ENCODE assay signal across 23 mouse cellular contexts in genomic region chr12:76278209-76278608, GRCm38 (mm10). TPM values are rescaled to one million over a fixed set of nuclear protein-coding genes. Genes with fewer than 3 reads are reported as not detected.
"Had no signal": no experiment of that assay in that cellular context is flagged by ENCODE, and none has a peak within 500 bp of the region (broad histone marks: within the 10 kb centered on the region; RNA-seq: fewer than 3 reads in every experiment).

No protein-coding gene starts in this region.

- H3K9me3 ChIP-seq: limb, embryonic 10.5 days; limb, embryonic 13.5 days; liver, embryonic 12.5 days; liver, embryonic 15.5 days; midbrain, embryonic 12.5 days; midbrain, embryonic 15.5 days; neural tube, embryonic 12.5 days; neural tube, embryonic 15.5 days had no signal

- H3K4me3 ChIP-seq: limb, embryonic 10.5 days; limb, embryonic 13.5 days; liver, embryonic 12.5 days; liver, embryonic 15.5 days; midbrain, embryonic 12.5 days; midbrain, embryonic 15.5 days; neural tube, embryonic 12.5 days; neural tube, embryonic 15.5 days had no signal

- H3K4me2 ChIP-seq: limb, embryonic 13.5 days; liver, embryonic 12.5 days; liver, embryonic 15.5 days; midbrain, embryonic 12.5 days; midbrain, embryonic 15.5 days; neural tube, embryonic 12.5 days; neural tube, embryonic 15.5 days had no signal

- H3K27me3 ChIP-seq: limb, embryonic 13.5 days; liver, embryonic 12.5 days; liver, embryonic 15.5 days; midbrain, embryonic 12.5 days; midbrain, embryonic 15.5 days; neural tube, embryonic 12.5 days; neural tube, embryonic 15.5 days had no signal

- H3K4me1 ChIP-seq: limb, embryonic 10.5 days; liver, embryonic 12.5 days; midbrain, embryonic 15.5 days; neural tube, embryonic 12.5 days had no signal

- DNase-seq: kidney, adult 18-20 months; kidney, adult 9 months; kidney, postnatal 14 days; kidney, postnatal 4 days; liver; lung, adult 18-20 months; lung, postnatal 4 days; right cerebral cortex, adult 18-20 months; right cerebral cortex, postnatal 14 days; right cerebral cortex, postnatal 4 days; thymus, postnatal 25 days had no signal

- H3K27ac ChIP-seq: limb, embryonic 10.5 days; limb, embryonic 13.5 days; liver, embryonic 12.5 days; liver, embryonic 15.5 days; midbrain, embryonic 12.5 days; midbrain, embryonic 15.5 days; neural tube, embryonic 12.5 days; neural tube, embryonic 15.5 days had no signal

- H3K9ac ChIP-seq: limb, embryonic 13.5 days; liver, embryonic 12.5 days; liver, embryonic 15.5 days; midbrain, embryonic 12.5 days; midbrain, embryonic 15.5 days; neural tube, embryonic 12.5 days; neural tube, embryonic 15.5 days had no signal

- H3K36me3 ChIP-seq: midbrain, embryonic 15.5 days had no signal

- ATAC-seq: intestine, embryonic 16.5 days; liver, embryonic 12.5 days; lung, postnatal 0 days; midbrain, embryonic 15.5 days had no signal

RNA-seq across cellular contexts. Expression of gene Tex21, which starts 31.7 kb away (rescaled TPM):
- polyA plus RNA-seq: limb, embryonic 10.5 days; liver, embryonic 12.5 days; lung, postnatal 0 days; midbrain, embryonic 12.5 days; midbrain, embryonic 15.5 days; neural tube, embryonic 12.5 days; neural tube, embryonic 15.5 days; stomach, embryonic 14.5 days; thymus, postnatal 0 days had no signal
